Mouse (Mus musculus): ENCODE results near the gene Ccdc122.
A peak's percentile ranks its signal among the peaks of the same experiment; 100 is the strongest.
"Not testable (repeated sequence)": the region's sequence is repeated elsewhere in the genome, so short reads cannot be mapped to it uniquely, and the experiment has no call there.

Ccdc122 gene

DNA sequence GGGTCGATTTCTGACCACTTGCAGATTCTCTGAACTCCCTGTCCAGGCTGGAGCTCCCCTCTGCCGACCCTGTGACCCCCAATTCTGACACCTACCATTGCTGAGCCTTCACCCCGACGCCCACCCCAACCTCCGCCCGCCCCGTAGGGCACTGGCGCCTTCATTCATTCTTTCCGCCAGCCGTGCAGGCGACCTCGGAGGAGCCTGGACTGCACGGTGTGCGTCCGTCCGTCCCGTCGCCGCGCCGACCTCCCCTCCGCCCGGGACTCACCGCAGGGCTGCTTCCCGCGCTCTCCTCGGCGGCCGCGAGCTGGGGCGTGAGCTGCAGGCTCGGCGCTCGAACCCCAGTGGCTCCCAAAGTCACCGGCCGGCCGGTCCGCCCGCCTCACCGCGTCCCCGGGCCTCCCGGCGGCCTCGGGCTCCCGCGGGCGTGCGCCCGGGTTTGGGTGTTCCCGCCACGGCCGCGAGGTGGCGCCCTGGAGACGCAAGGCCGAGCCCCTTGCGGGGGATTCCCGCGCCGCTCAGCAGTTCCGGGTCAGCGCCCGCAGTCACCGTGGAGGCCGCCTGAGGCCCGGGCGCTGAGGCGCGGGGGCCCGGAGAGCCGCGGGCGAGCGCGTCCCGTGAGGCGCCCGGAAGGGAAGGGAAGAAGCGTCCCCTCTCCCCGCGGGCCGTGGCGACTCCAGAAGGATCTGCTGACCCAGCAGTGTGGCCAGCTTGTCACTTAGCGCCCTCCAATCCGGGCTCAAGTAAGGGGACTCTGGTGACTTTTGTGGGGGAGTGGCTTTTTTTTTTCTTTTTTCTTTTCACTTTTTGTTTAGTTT is at the start of gene Ccdc122, which contains the start of gene Lacc1:
TSS of gene Ccdc122 (plus strand) at position 547 of the 821 bp plus-strand sequence.
TSS of gene Lacc1 (minus strand) at position 679 of the 821 bp plus-strand sequence.
- peak; percentile 77 to 86 for DNase-seq (ENCODE audit: low spot score in 2 of 2)

DNA sequence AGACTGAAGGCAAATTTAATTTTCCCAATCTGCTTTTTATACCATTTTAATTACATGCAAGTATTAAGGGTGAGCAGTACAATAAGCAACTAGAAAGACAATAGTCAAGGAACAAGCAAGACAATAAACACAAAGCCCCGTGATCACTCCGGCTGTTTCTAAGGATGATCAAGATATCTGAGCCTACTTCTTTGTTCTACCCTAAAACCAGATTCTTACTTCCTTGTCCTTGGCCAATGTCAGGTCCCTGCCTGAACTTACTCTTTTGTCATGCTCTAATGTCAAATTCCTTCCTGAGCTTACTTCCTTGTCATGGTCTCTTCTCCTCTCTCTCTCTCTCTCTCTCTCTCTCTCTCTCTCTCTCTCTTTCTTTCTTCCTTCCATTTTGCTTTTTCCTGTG is 46.2 kb upstream of the Ccdc122 start:
- DNase-seq (ENCODE audit: low spot score in 2 of 2), result not testable (repeated sequence)

DNA sequence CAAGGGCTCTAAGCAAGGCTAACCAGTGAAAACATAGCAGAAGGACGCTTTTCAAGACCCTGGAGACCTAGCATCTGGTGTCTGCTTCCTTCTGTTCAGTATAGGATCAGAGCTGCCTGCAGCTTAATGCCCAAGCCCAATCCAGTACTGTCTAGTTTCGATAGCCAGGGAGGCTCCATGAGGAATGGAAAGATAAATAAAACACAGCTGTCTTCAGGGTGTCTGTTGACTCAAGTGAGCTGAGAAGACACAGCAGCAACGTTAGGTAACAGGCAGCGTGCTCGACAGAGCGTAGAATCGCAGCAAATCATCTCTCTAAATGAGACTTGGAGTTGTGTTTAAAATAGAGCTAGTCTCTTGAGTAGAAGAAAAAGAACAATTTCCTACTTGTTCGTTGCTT is 31.8 kb upstream of the Ccdc122 start:
- no peak for DNase-seq (ENCODE audit: low spot score in 2 of 2)

DNA sequence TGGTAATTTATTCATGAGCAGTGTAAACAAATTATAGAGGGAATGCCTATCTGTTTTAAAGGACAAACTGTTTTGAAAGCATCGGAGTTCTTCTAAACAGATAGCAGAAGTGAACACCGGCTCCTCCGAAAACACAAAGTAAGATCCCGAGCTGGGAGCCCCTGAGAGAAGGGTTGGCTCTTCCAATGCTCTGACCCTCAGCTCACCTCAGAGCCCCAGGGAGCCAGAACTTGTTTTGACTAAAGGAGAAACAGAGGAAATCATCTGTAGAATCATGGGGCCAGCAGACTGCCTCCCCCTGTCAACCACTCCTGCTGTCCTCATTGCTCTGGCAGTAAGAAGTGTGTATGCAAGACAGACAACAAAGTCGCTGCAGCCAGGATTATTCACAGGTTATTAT is 31.0 kb upstream of the Ccdc122 start:
- DNase-seq (ENCODE audit: low spot score in 2 of 2), result no peak

DNA sequence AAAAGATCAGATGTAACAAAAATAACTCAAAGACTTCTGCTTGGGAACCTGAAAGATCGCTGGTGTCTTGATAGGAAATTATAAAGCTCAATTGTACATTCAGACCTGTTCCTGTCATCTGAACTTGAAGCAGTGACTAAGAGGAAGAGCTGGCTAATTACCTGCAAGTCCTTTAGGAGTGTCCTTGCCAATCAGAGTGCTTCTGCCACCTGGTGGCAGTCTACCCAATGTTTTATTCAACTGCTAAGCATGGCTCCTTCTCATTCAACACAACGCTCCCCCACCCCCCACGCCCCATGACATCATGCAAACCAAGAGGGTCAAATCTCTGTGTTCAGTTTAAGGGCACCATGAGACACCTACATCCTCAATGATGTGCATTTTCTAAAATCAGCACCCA is 28.3 kb upstream of the Ccdc122 start:
- peak; percentile 48 to 66 for DNase-seq (ENCODE audit: low spot score in 2 of 2)

DNA sequence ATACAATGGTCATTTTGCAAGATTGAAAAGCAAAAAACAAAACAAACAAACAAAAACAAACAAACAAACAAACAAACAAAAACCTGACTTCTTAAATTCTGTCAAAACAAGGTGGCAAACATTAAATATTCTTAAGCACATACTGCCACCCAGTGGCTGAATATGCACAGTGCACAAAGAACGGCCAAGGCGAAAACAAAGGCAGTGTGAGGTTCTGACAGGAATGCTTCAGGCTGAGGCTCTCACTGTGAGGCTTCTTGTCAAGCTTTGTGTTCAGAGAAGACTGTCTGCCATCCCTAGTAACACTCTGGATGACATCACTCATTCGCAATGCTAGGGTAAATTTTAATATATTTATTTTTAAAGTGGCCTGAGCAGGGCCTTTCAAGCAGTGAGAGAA is 24.8 kb upstream of the Ccdc122 start:
- no peak for DNase-seq (ENCODE audit: low spot score in 2 of 2)

DNA sequence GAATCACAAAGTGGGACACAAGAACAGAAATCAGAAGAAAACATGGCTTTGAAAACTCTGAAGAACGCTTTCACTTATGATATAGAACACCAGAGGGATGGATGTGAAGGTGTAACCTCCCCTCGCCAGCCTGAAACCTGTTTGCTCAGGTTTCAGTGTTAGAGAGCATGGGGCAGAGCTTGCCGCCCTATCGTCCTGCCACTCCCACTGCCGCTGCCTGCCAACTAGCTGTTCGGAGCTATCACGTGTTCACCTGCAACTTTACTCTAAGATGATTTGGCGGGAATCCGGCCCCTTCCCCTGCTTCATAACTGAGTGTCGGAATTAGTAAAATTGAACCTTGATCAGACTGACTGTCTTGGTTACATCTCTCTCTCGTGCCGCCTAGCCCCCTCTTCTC is 19.8 kb upstream of the Ccdc122 start:
- not testable (repeated sequence) for DNase-seq (ENCODE audit: low spot score in 2 of 2)

DNA sequence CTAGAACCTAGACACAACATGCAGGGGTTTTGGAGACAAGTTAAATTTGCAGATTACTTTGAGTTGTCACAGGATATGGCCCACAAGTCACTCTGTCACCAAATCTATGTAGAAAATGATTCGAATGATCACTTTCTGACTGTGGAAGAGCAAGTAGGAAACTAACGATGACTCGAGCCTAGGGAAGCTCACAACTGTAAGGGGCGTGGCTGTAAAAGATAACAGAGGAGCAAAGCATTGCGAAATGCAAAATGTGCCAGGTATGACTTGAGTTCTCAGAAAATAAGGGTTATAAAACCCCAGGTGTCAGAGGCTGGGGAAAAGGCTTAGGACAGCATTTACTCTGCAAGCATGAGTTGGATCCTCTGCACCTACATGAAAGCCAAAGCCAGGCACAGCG is 19.4 kb upstream of the Ccdc122 start:
- DNase-seq (ENCODE audit: low spot score in 2 of 2), result no peak

DNA sequence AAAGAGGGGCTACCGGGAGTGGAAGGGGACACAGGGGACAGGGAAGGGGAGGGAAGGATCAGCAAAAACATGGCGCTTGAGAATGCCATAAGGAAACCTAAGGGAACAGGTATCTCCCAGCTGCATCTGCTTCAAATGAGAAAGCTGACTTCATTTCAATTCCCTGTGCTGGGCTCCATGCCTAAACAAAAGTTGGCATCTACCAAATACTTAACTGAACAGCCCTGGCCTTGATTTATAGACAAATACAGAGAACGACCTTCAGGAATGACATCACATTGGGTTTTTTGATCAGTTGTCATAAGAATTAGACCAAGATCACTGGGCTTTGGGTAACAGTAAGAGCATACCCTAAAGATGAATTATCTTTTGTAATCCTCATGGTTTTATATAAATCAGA is 12.1 kb upstream of the Ccdc122 start:
- no peak for DNase-seq (ENCODE audit: low spot score in 2 of 2)

DNA sequence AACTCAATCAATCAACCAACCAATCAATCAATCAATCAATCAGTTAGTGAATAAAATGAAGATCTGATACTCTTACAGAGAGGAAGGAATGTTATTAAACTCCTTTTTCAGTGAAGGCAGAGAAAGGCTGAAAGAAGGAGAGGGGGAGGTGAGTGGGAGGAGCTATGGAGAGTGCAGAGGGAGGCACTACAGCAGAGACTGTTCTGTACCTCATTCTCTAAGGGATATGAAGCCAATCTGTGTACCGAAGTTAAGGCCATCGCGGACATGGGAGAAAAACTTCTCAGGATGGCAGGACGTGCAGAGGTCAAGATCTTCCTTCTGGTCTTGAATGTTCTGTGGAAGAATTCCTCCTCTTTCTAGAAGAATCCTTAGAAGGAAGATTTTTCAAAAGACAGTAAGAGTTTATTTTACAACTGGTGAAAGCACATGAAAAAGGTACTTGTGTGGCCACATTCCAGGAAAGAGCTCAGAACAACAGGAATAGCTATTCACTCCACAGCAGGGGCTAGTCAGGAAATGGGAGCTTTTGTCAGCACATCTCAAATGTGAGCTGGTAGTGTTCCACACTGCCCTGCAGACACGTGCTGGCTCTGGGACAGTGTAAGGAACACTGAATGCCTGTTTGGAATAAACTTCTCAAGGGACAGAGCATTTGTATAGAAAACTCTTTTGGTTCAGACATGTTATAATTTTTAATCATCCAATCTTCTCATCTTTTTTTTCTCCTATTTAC is 7.1 kb upstream of the Ccdc122 start:
- DNase-seq (ENCODE audit: low spot score in 2 of 2), result no peak

DNA sequence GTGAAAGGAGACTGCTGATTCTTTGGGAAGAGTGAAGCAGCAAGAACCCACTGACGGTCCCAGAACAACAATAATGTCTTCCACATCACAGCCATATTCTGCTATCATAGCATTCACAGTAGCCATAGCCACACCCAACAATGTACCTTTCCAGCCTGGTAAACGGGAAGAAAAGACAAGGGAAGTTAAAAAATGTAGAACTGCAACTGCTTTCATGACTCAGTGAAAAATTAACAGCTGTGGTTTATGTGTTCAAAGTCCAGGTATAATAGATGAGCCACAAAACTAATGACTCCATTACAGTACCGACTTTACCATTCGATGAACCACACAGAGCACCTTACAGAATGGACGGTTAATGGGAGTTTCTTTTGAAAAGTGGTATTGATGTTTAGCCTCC is 5.8 kb upstream of the Ccdc122 start:
- no peak for DNase-seq (ENCODE audit: low spot score in 2 of 2)

DNA sequence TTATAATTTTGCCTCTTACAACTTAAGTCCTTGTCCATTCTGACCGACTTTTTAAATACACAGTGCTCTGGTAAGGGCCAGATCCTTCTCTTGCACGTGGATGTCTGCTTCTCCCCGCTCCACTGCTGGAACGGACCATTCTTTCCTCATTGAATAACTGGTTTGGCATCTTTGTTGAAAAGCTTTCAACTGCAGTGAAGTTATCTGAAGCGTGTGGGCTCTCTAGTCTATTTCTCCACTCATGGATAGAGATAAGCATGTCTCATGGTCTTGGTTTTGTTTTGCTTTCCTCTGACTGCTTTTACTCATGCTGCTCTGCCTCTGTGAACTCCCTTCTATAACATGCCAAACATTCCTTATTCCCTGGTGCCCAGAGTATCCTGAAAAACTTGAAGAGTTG is 4.1 kb upstream of the Ccdc122 start:
- DNase-seq (ENCODE audit: low spot score in 2 of 2), result no peak

DNA sequence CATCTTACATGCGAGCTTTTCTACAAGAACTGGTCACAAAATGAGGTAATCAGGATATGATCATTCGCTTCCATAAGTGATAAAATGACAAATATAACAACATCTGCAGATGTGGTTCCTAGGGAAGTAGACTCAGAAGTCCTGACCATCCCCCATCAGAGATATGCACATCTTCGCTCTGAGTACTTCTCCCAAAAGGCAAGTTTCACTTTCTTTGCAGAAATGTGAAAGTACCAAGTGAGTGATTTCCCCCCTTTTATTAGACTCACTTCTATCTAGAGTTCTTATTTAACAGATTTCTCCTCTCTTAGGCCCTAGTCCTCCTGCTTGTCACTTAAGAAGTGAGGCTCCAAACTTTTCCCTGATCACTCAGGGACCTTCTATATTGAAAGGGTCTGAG is 3.2 kb upstream of the Ccdc122 start:
- DNase-seq (ENCODE audit: low spot score in 2 of 2), result no peak

DNA sequence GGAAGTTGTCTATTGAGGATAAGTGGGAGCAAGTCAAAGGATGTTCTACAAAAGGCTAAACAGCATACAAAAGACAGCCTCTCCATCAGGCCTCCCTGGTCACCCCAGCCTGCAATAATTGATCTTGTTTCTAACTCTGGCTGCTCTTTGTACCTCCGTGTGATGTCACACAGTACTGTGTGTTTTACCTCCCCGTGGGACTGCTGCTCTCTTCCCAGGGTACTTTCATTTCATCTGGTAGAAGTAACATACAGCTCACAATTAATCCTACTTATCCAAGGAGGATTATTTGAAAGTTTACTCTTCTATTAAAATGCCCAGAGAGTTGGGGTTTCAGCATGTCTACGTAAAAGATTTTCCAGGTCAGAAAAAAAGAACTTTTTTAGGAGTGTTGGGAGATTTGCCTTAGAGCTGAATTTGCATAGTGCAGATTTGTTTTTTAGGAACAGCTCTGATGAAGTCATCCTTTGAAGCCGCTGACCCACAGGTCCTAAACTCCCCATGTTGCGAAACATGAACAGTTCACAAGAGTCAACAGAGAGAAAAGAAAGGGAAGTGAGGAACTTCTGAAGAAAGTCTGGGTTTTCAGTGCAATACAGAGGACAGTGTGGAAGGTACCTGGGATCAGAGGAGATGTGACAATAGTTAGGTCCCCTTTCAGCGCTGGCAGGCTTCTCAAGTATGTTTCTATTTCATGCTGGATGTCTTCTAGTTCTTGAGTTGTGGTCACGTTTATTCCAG is 2.2 kb upstream of the Ccdc122 start:
- no peak for DNase-seq (ENCODE audit: low spot score in 2 of 2)

DNA sequence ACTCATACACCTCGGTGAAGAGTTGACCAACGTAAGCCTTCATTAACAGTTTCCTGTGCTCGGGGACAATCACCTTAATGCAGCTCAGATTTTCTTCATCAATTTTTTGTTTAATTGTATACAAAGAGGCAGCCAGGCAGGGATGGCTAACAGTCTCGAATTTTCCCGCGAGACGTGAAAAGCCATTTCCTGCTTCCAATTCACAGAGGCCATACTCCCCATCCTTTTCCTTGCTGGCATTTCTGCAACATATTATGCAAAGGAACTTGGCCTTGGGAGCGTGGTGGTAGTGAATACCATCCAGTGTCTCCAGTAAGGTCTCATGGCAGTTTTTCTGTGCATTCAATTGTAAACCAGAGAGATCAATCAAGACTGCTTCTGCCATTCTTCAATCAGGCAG is 1.6 kb upstream of the Ccdc122 start:
- no peak for DNase-seq (ENCODE audit: low spot score in 2 of 2)

DNA sequence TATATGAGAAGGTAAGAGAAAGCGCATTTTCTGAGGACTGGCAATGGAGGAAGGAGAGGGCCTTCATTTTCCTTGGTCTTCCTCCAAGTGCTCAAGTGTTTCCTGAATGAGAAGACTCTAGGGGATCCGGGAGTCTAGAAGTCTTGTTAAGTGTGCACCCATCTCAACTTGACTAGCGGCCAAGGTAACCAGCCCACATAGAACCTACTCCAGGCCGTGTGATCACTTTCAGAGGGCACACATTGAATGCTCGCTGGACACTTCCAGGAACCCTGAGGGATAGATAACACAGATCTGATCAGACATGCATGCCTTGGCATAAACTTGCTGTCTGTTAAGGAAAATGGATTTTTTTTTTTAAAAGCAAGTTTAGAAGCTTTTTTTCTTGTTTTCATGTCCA is 758 bp downstream of the Ccdc122 start:
- DNase-seq (ENCODE audit: low spot score in 2 of 2), result no peak

DNA sequence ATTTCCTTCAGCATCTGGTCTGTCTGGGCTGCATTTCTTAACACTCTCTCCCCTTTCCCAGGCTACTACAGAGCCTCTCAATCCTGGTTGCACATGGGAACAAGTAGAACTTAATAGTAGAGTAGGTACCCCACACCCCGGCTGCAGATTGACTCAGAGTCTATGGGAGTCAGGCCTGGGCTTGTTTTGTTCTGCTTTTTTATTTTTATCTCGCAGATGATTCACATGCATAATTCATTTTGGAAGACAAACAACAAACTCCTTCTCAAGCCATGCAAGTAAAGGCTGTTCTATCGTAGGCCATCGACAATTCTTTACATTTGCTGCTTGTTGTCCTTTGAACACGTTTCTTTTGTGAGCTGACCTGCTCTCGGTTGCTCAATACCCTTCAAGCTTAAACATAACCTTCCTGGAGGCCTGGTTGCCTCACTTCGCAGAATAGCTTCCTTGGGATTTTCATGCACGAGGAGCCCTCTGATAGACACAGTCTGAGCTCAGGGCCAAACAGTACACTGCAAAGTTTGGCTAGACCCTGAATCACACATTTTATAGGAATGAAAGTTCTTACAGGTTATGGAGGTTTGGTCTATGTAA is 1.4 kb downstream of the Ccdc122 start:
- DNase-seq (ENCODE audit: low spot score in 2 of 2), result no peak

DNA sequence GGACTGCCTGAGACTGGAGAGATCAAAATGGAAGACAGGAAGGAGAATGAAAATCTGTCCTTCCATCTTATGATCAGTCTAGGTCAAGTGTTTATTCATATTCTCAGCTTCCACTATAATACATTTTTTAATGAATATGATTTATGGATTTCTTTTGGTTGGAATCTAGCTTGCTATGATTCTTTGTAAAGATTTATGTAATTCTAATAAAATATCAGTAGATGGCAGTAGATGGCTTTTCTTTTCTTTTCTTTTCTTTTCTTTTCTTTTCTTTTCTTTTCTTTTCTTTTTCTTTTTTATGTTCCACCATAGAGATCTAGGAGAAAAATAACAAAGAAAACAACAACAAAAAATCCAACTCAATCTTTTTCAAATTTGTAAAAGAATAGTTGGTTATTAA is 16.7 kb downstream of the Ccdc122 start:
- no peak for DNase-seq (ENCODE audit: low spot score in 2 of 2)

DNA sequence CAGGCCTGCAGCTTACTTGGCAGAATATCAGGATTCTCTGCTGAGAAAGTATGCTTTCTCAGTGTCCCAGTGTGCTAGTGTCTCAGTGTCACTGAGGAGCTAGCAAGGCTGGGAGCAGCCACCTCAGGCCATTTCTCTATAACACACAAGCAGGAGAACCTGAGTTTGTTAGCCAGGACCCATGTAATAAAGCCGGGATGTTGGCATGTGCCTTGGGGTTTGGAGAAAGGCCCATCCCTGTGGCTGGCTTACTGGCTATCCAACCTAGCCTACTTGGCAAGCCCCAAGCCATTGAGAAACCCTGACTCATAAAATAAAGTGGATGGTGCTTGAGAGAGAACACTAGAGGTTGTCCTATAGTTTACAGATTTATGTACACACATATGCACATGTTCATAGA is 32.8 kb downstream of the Ccdc122 start:
- no peak for DNase-seq (ENCODE audit: low spot score in 2 of 2)

DNA sequence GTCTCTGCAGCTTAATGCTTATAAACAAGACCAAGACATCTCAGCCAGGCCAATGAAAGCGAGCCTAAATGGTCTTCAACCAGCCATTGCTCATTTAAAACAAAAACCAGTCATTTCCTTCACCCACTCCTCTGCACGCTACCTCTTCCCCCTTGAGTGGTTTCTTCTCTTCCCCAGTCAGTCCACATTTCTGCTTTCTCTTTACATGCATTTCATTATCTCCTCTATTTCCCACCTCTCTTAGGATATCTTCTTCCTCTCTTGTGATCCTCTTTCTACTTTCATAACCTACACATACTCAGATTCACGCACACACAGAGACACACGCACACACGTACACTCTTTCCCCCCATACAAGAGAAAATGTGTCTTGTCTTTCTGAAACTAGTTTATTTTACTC is 44.7 kb downstream of the Ccdc122 start:
- no peak for DNase-seq (ENCODE audit: low spot score in 2 of 2)

DNA sequence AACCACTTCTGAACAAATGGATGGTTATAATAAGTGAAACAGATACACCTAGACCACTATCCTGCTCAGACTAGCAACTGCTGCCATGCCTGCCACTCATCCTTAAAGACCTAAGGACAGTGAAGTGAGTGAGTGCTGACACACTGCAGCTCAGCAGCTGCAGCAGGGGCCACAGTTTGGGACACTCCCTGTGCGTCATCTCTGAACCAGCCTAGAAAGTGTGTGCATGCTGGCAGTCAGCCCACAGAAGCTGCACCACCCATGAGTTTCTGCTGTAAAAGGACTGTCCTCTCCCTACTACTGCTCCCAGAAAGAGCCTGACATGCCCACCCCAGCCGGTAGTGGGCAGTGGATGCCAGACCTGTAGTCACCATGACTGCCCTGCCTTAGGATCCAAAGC is 63.7 kb downstream of the Ccdc122 start:
- no peak for DNase-seq (ENCODE audit: low spot score in 2 of 2)

DNA sequence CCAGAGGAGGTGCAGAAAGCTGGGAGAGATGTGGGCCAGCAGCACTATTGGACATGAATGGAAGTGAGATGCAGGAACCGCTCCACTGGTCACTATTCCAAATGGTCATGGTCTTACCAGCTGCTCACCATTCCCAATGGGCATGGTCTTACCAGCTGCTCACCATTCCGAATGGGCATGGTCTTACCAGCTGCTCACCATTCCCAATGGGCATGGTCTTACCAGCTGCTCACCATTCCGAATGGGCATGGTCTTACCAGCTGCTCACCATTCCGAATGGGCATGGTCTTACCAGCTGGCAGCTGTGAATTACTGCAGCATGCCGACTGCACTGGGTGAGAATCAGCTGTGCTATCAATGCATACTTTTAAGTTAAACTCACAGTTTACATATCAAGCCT is 74.0 kb downstream of the Ccdc122 start:
- not testable (repeated sequence) for DNase-seq (ENCODE audit: low spot score in 2 of 2)
